In genomic region chr8:104633156-104633744, GRCm38 (mm10) we compare ENCODE assay signal across 17 mouse cellular contexts. TPM values are rescaled to one million over a fixed set of nuclear protein-coding genes. Genes with fewer than 3 reads are reported as not detected.
DNase-seq lines count a peak whose midpoint lies in the region; ATAC-seq and TF ChIP-seq lines count a peak whose summit lies in the region.
"Had no signal": no experiment of that assay in that cellular context is flagged by ENCODE, and none has a peak within 500 bp of the region (broad histone marks: within the 10 kb centered on the region; RNA-seq: fewer than 3 reads in every experiment).

No protein-coding gene starts in this region.

- intact Hi-C loops in heart, adult 2 months (cut with DNase I): no loop called here
- intact Hi-C loops in heart, postnatal 36 days (cut with DNase I): no loop called here

- H3K9ac ChIP-seq in heart, adult 2 months (ENCODE audit: low read depth, low read length): no peak overlapping the region
- H3K9ac ChIP-seq: forebrain, postnatal 0 days; hindbrain, embryonic 14.5 days; liver, embryonic 13.5 days had no signal

- H3K4me1 ChIP-seq in kidney, adult 2 months (ENCODE audit: control insufficient read depth, insufficient read depth, low read length): peaks cover 6% of the 10 kb centered on the region; the same call in 1 of the 2 replicates
- peaks cover 8% of the 10 kb centered on the region for H3K4me1 ChIP-seq in heart, adult 2 months (ENCODE audit: control insufficient read depth, insufficient read depth, low read length)

- no peak overlapping the region for H3K27ac ChIP-seq in kidney, adult 2 months (ENCODE audit: insufficient read depth, low read depth, low read length)
- peak overlapping the region; percentile 82 for H3K27ac ChIP-seq in heart, adult 2 months
- H3K27ac ChIP-seq: hindbrain, embryonic 14.5 days; liver, embryonic 13.5 days had no signal

- TF ChIP-seq CTCF in kidney, adult 2 months (conservative IDR thresholded peaks at IDR 0.05; ENCODE audit: insufficient read depth, insufficient read length, low read depth, low read length): no peak
- no peak for TF ChIP-seq CTCF in heart, adult 2 months (IDR thresholded peaks at IDR 0.05)

- 0 out of 2 replicates have a peak, but pooled peaks have one; percentile 64 for TF ChIP-seq EP300 in heart, adult 2 months (IDR thresholded peaks at IDR 0.05; ENCODE audit: insufficient read depth, low read depth, low read length)

- 57% methylated on average over 9 of the region's 9 CpGs for WGBS in kidney, adult 2 months
- 46% methylated on average over 9 of the region's 9 CpGs for WGBS in heart, adult 2 months

- H3K36me3 ChIP-seq in kidney, adult 2 months (ENCODE audit: control insufficient read depth, insufficient read depth, low read length): no peaks in the 10 kb centered on the region
- H3K36me3 ChIP-seq in heart, adult 2 months (ENCODE audit: control insufficient read depth, insufficient read depth, low read length): peaks cover 7% of the 10 kb centered on the region

- no peak for ATAC-seq in granulocyte monocyte progenitor cell, adult 5-6 weeks (replicated peaks; ENCODE audit: poor library complexity, severe bottlenecking)

- H3K27me3 ChIP-seq in kidney, adult 2 months (replicated peaks; ENCODE audit: control insufficient read depth, insufficient read depth, low read length): no peaks in the 10 kb centered on the region
- H3K27me3 ChIP-seq in heart, adult 2 months (ENCODE audit: control insufficient read depth, insufficient read depth, low read length): no peaks in the 10 kb centered on the region

- DNase-seq in kidney, adult 18-20 months: peak; percentile 3
- DNase-seq in kidney, adult 2 months: no peak
- peak; percentile 8 to 55 for DNase-seq in spleen, postnatal 4 days (ENCODE audit: low spot score in 2 of 2)
- no peak for DNase-seq in spleen, adult 12 weeks (ENCODE audit: low spot score)
- DNase-seq in heart, adult 2 months: peak; percentile 31 to 66
- DNase-seq in heart, postnatal 36 days: peak; percentile 21 to 44
- no peak for DNase-seq in liver
- DNase-seq: kidney, postnatal 14 days; liver, embryonic 13.5 days had no signal

- no peaks in the 10 kb centered on the region for H3K79me2 ChIP-seq in heart, adult 2 months (replicated peaks; ENCODE audit: control insufficient read depth, insufficient read depth, low read length)

- H3K4me3 ChIP-seq in kidney, adult 2 months (ENCODE audit: insufficient read depth, low read depth, low read length): no peak overlapping the region
- H3K4me3 ChIP-seq in heart, adult 2 months: no peak overlapping the region
- H3K4me3 ChIP-seq: liver, embryonic 13.5 days; myocyte had no signal

- no peak for TF ChIP-seq POLR2A in kidney, adult 2 months (IDR thresholded peaks at IDR 0.05; ENCODE audit: low read depth, low read length)
- no peak for TF ChIP-seq POLR2A in heart, adult 2 months (IDR thresholded peaks at IDR 0.05; ENCODE audit: insufficient read depth, low read depth, low read length)

RNA-seq across cellular contexts. Expression of gene Rrad, which starts 2.1 kb away (rescaled TPM):
- 5.0 and 5.8 TPM in 2 replicates for polyA plus RNA-seq in kidney, adult 2 months (2012; rRNA removed)
- total RNA-seq in heart, adult 2 months (2021): 100 to 1,000 TPM; 123 to 414 TPM
- polyA plus RNA-seq in heart, adult 2 months (2012; rRNA removed): 205 and 316 TPM in 2 replicates
- 100 to 1,000 TPM; 355 to 387 TPM for total RNA-seq in heart, postnatal 36 days (2021)
- total RNA-seq in granulocyte monocyte progenitor cell, adult 5-6 weeks (2014; fragmentation: Nextera tagmentation): 0.95 and 2.6 TPM in 2 replicates
- total RNA-seq in granulocyte monocyte progenitor cell, adult 5-6 weeks (2017): 1.3 and 2.1 TPM in 2 replicates

RNA-seq across cellular contexts. Expression of gene Ciao2b, which starts 8.5 kb away (rescaled TPM):
- 46.5 and 57.7 TPM in 2 replicates for polyA plus RNA-seq in kidney, adult 2 months (2012; rRNA removed)
- total RNA-seq in heart, adult 2 months (2021): 10 to 100 TPM; 63.9 to 66.9 TPM
- 51.6 and 58.1 TPM in 2 replicates for polyA plus RNA-seq in heart, adult 2 months (2012; rRNA removed)
- total RNA-seq in heart, postnatal 36 days (2021): 10 to 100 TPM; 61.2 to 67.6 TPM
- 21.4 and 40.5 TPM in 2 replicates for total RNA-seq in granulocyte monocyte progenitor cell, adult 5-6 weeks (2014; fragmentation: Nextera tagmentation)
- total RNA-seq in granulocyte monocyte progenitor cell, adult 5-6 weeks (2017): 14.8 and 24.8 TPM in 2 replicates

RNA-seq across cellular contexts. Expression of gene Cdh16, which starts 9.1 kb away (rescaled TPM):
- polyA plus RNA-seq in kidney, adult 2 months (2012; rRNA removed): 1,103 and 1,106 TPM in 2 replicates
- total RNA-seq in heart, adult 2 months (2021): 1 to 10 TPM; 3.3 to 4.3 TPM
- 7.1 and 11.0 TPM in 2 replicates for polyA plus RNA-seq in heart, adult 2 months (2012; rRNA removed)
- total RNA-seq in heart, postnatal 36 days (2021): 1 to 10 TPM; 3.1 TPM
- not detected in 2 replicates for total RNA-seq in granulocyte monocyte progenitor cell, adult 5-6 weeks (2014; fragmentation: Nextera tagmentation)
- not detected in 2 replicates for total RNA-seq in granulocyte monocyte progenitor cell, adult 5-6 weeks (2017)
- total RNA-seq: forebrain, postnatal 0 days; left cerebral cortex, adult 8-10 months; MEL had no signal
- polyA plus RNA-seq: C2C12; cortical plate, adult 2 months; forebrain, postnatal 0 days; hindbrain, embryonic 14.5 days; liver, embryonic 13.5 days had no signal

RNA-seq across cellular contexts. Expression of gene Pdp2, which starts 42.0 kb away (rescaled TPM):
- polyA plus RNA-seq in kidney, adult 2 months (2012; rRNA removed): 25.7 and 29.2 TPM in 2 replicates
- total RNA-seq in heart, adult 2 months (2021): 10 to 100 TPM; 18.4 to 35.8 TPM
- polyA plus RNA-seq in heart, adult 2 months (2012; rRNA removed): 10.0 and 18.8 TPM in 2 replicates
- 10 to 100 TPM; 28.1 to 29.8 TPM for total RNA-seq in heart, postnatal 36 days (2021)
- total RNA-seq in granulocyte monocyte progenitor cell, adult 5-6 weeks (2014; fragmentation: Nextera tagmentation): 9.6 and 13.1 TPM in 2 replicates
- 10.3 and 11.4 TPM in 2 replicates for total RNA-seq in granulocyte monocyte progenitor cell, adult 5-6 weeks (2017)

Comparison
In these comparisons a context has a peak if more than half of its experiments do, and no peak if none do; other contexts are left out.
1. DNase-seq: peak in kidney, adult 18-20 months (single experiment), spleen, postnatal 4 days (2 of 2), heart, adult 2 months (2 of 2) and heart, postnatal 36 days (2 of 2); none in kidney, adult 2 months (single experiment), spleen, adult 12 weeks (single experiment) and liver (single experiment).
2. RNA of gene Rrad, which starts 2.1 kb away (total RNA-seq): 123 to 414 TPM in heart, adult 2 months and 355 to 387 TPM in heart, postnatal 36 days; 0.95 to 2.6 TPM in granulocyte monocyte progenitor cell, adult 5-6 weeks; every median in the first group is over 10 times any median in the second.
3. RNA of gene Cdh16, which starts 9.1 kb away (total RNA-seq): 3.3 to 4.3 TPM in heart, adult 2 months and 3.1 TPM in heart, postnatal 36 days; not detected in granulocyte monocyte progenitor cell, adult 5-6 weeks; every median in the first group is over 4 times any median in the second.